Mouse (Mus musculus) thymus, postnatal 4 days (tissue): ENCODE results near the gene Zc3h10.
"Not testable (repeated sequence)": the region's sequence is repeated elsewhere in the genome, so short reads cannot be mapped to it uniquely, and the experiment has no call there.

ENCODE experiments used
- DNase-seq: peaks from one replicate; pipeline ENCODE4 v3.0.0; 2021

The Zc3h10 gene

GRCm38 (mm10) chr10:128494667-128495245 is 52.8 kb downstream of the Zc3h10 start:
- DNase-seq: peak; percentile 44

GRCm38 (mm10) chr10:128493695-128494666 is 53.6 kb downstream of the Zc3h10 start, which contains the start of gene Myl6:
Gene Myl6, minus strand, starts transcription at chr10:128494145.
- peak; percentile 98 for DNase-seq

- DNase-seq: no peak
These were observed 54.3 kb downstream of the Zc3h10 start for GRCm38 (mm10) chr10:128493319-128493694.

- peak; percentile 51 for DNase-seq
These were observed 54.8 kb downstream of the Zc3h10 start for GRCm38 (mm10) chr10:128492633-128493311.

- DNase-seq: not testable (repeated sequence)
These were observed 55.5 kb downstream of the Zc3h10 start for GRCm38 (mm10) chr10:128492051-128492450.
